Mouse (Mus musculus): ENCODE data around the gene Olfr266. TPM values are rescaled to one million over a fixed set of nuclear protein-coding genes. Genes with fewer than 3 reads are reported as not detected.

Olfr266 gene
- polyA plus RNA-seq, 1 experiment from 2014 or later: not detected

GRCm38 (mm10) chr3:106787972-106788371 is 38.1 kb downstream of the Olfr266 start:
- H3K4me1 ChIP-seq (ENCODE audit: control insufficient read depth, insufficient read depth, low read depth, low read length): no peaks in the 10 kb centered on the region
- H3K36me3 ChIP-seq (ENCODE audit: control insufficient read depth, insufficient read depth, low read length): no peaks in the 10 kb centered on the region
- no peaks in the 10 kb centered on the region for H3K27me3 ChIP-seq (replicated peaks; ENCODE audit: control insufficient read depth, insufficient read depth, low read length)
- H3K27ac ChIP-seq (ENCODE audit: low read depth, low read length): no peak overlapping the region
- H3K4me3 ChIP-seq (ENCODE audit: low read length): no peak overlapping the region
- H3K4me2 ChIP-seq (ENCODE audit: low read length): no peak overlapping the region
- no peaks in the 10 kb centered on the region for H3K9me3 ChIP-seq (ENCODE audit: control insufficient read depth, low read length)
- no peak overlapping the region for H3K9ac ChIP-seq (ENCODE audit: low read depth, low read length)
- no peak for ATAC-seq

- ATAC-seq: no peak
- no peak overlapping the region for H3K27ac ChIP-seq (ENCODE audit: low read depth, low read length)
- H3K4me2 ChIP-seq (ENCODE audit: low read length): no peak overlapping the region
- no peaks in the 10 kb centered on the region for H3K4me1 ChIP-seq (ENCODE audit: control insufficient read depth, insufficient read depth, low read depth, low read length)
- no peak overlapping the region for H3K4me3 ChIP-seq (ENCODE audit: low read length)
- H3K27me3 ChIP-seq (replicated peaks; ENCODE audit: control insufficient read depth, insufficient read depth, low read length): no peaks in the 10 kb centered on the region
- WGBS: 87% methylated on average over 3 of the region's 3 CpGs
- H3K9ac ChIP-seq (ENCODE audit: low read depth, low read length): no peak overlapping the region
- no peaks in the 10 kb centered on the region for H3K36me3 ChIP-seq (ENCODE audit: control insufficient read depth, insufficient read depth, low read length)
- no peaks in the 10 kb centered on the region for H3K9me3 ChIP-seq (ENCODE audit: control insufficient read depth, low read length)
Observed at GRCm38 (mm10) chr3:106785130-106785529, 41.0 kb downstream of the Olfr266 start.

- Histone ChIP-seq H3K4me1 (ENCODE audit: control insufficient read depth, insufficient read depth, low read depth, low read length) (no peaks in the 10 kb centered on the region), H3K4me2 (ENCODE audit: low read length) (no peak overlapping the region), H3K36me3 (ENCODE audit: control insufficient read depth, insufficient read depth, low read length) (no peaks in the 10 kb centered on the region), H3K9ac (ENCODE audit: low read depth, low read length) (no peak overlapping the region), H3K4me3 (ENCODE audit: low read length) (no peak overlapping the region), H3K27ac (ENCODE audit: low read depth, low read length) (no peak overlapping the region), H3K9me3 (ENCODE audit: control insufficient read depth, low read length) (no peaks in the 10 kb centered on the region), H3K27me3 (replicated peaks; ENCODE audit: control insufficient read depth, insufficient read depth, low read length) (no peaks in the 10 kb centered on the region)
- 90% methylated on average over 1 of the region's 1 CpGs for WGBS
- no peak for ATAC-seq
Observed at GRCm38 (mm10) chr3:106771834-106772233, 54.3 kb downstream of the Olfr266 start.

Other genes starting within 250 kb of the Olfr266 start
- 15.0 and 19.2 TPM in 2 replicates for gene Lrif1, start 141.3 kb downstream of the Olfr266 start, polyA plus RNA-seq (2015; fragmentation: Nextera tagmentation; extraction: Ambion mirVana)
- 4.5 and 5.3 TPM in 2 replicates for gene Cd53, start 36.1 kb downstream of the Olfr266 start, polyA plus RNA-seq (2015; fragmentation: Nextera tagmentation; extraction: Ambion mirVana)
- gene Kcna3, start 209.9 kb upstream of the Olfr266 start, polyA plus RNA-seq (2015; fragmentation: Nextera tagmentation; extraction: Ambion mirVana): 10.3 and 11.3 TPM in 2 replicates

Data from hindbrain, embryonic 16.5 days (tissue).